Mouse (Mus musculus) small intestine, adult 2 months (tissue): ENCODE results near the gene Chst10. TPM values are rescaled to one million over a fixed set of nuclear protein-coding genes. Genes with fewer than 3 reads are reported as not detected.

Source experiments
- H3K27ac ChIP-seq: fragments of 200-500 bp; 2 replicates; pipeline ENCODE4 v1.5.1; 2012; ENCODE audit warnings: low read depth, low read length, control low read depth, inconsistent platforms; ENCODE audit not compliant: insufficient read depth
- H3K27me3 ChIP-seq: fragments of 200-500 bp; 2 replicates; pipeline ENCODE4 v1.6.1; 2012; ENCODE audit warnings: mild to moderate bottlenecking, moderate library complexity, low read length, inconsistent platforms; ENCODE audit not compliant: control insufficient read depth, insufficient read depth
- H3K36me3 ChIP-seq: fragments of 200-500 bp; 2 replicates; pipeline ENCODE4 v1.6.1; 2012; ENCODE audit warnings: mild to moderate bottlenecking, low read length, control low read depth, inconsistent platforms; ENCODE audit not compliant: control insufficient read depth, insufficient read depth
- H3K4me1 ChIP-seq: fragments of 200-500 bp; 2 replicates; pipeline ENCODE4 v1.6.1; 2012; ENCODE audit warnings: low read length, inconsistent platforms, mixed read lengths; ENCODE audit not compliant: control insufficient read depth, insufficient read depth, insufficient read length
- H3K4me3 ChIP-seq: fragments of 200-500 bp; 2 replicates; pipeline ENCODE4 v1.5.1; 2012; ENCODE audit warnings: low read depth, mild to moderate bottlenecking, control low read depth, inconsistent platforms, low read length, moderate library complexity
- CTCF ChIP-seq: fragments of 200-500 bp; IDR thresholded peaks from 2 replicates; pipeline ENCODE4 v1.5.1; 2012; ENCODE audit warnings: low read depth, mild to moderate bottlenecking, control low read depth, inconsistent platforms, low read length, moderate library complexity, mixed read lengths; ENCODE audit not compliant: insufficient replicate concordance, insufficient read length; ENCODE audit errors: extremely low read depth
- POLR2A ChIP-seq: fragments of 200-500 bp; IDR thresholded peaks from 2 replicates; pipeline ENCODE4 v1.6.1; 2012; ENCODE audit warnings: low read depth, mild to moderate bottlenecking, control low read depth, inconsistent platforms, low read length, moderate library complexity
- WGBS: fragments of 180-500 bp; shearing (Covaris S2); methylation state at CpG from one replicate; pipeline ENCODE4 v1.1.7; 2018; 5-methylcytosine and 5-hydroxymethylcytosine counted together
- polyA plus RNA-seq: library from polyadenylated mRNA; depleted of rRNA; stranded (reverse); fragments of >200 nt; gene quantifications from 2 replicates; pipeline ENCODE4 v1.2.3, GENCODE M21; 2012

Gene Chst10
- polyA plus RNA-seq, 1 experiment = 1.2 TPM

DNA sequence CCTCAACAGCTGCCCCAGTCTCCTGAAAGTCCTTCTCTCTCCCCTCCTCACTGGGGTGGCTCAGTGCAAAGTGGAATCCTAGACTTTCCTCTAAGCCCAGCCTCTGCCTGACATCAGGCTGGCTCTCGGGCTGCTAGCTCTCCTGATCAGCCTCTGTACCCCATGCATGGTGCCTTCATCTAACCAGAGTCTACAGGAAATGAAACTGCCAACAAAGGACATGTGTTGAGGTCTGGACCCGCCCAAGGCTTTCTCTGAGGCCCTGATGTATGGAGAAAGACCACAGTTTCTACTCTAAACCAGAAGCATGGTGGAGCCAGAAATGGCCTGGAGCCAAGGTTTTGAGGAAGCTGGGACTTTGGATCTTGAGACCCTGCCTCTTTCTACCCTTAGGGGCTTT lies 12.0 kb downstream of the Chst10 start:
- Histone ChIP-seq H3K4me3 (no peak overlapping the region), H3K4me1 (no peaks in the 10 kb centered on the region), H3K36me3 (no peaks in the 10 kb centered on the region), H3K27ac (no peak overlapping the region), H3K27me3 (no peaks in the 10 kb centered on the region)
- TF ChIP-seq POLR2A (no peak), CTCF (no peak)
- 44% methylated on average over 2 of the region's 2 CpGs for WGBS

DNA sequence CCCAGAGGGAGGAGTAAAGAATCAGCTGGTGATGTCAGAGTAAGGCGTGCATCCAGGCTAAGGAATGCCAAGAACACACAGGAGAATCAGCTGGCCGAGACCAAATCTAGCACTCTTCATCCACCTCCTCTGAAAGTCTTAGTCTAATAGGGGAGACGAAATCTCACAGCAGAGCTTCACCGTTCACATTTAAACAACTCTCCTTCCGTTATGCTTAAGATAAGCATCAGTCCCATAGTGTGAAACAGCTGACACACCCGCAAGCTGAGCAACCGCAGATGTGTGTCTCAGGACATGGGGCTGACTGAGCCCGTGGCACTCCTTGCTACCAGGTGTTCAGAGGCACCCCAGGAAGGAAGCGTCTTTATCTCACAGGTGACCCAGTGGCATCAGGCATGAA lies 14.2 kb downstream of the Chst10 start:
- Histone ChIP-seq H3K27ac (no peak overlapping the region), H3K4me3 (no peak overlapping the region), H3K27me3 (no peaks in the 10 kb centered on the region), H3K4me1 (no peaks in the 10 kb centered on the region), H3K36me3 (no peaks in the 10 kb centered on the region)
- WGBS = 41% methylated on average over 9 of the region's 9 CpGs
- TF ChIP-seq CTCF (no peak), POLR2A (no peak)

DNA sequence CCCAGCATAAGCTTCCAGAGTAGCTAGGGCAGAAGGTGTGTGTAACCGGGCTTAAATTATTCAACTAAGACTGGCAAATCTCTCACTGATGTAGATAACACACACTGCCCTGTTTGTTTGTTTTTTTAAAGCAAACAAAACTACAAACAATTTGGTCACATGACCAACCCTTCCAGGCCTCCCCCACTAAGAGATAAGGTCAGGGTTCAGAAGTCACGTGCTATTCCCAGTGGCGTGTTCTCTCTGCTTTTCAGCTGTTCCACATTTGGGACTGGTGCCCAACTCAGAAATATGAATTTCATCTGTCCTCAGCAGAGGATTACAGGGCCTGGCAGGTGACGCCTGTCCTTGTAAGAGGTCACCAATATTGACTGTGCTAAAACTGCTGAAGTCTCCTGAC lies 15.2 kb downstream of the Chst10 start:
- Histone ChIP-seq H3K4me1 (no peaks in the 10 kb centered on the region), H3K27ac (no peak overlapping the region), H3K4me3 (no peak overlapping the region), H3K27me3 (no peaks in the 10 kb centered on the region), H3K36me3 (no peaks in the 10 kb centered on the region)
- TF ChIP-seq CTCF (no peak), POLR2A (no peak)
- 60% methylated on average over 4 of the region's 4 CpGs for WGBS

DNA sequence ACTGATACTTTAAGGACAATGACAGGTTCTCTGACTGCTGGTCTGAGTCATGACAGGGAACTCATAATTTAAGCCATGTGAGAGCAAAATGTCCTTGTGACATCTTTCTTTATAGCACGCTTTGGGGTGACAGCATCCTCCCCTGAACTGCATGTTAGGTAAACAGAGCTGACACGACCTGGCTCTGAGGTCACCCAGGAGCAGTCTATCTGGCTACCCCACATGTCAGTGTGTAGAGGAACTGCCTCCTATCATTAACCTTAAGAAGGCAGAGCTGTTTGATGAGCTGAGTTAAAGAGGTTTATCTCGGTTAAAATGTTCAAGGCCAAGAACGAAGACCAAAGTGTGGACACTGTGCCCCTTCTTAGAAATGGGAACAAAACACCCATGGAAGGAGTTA lies 16.6 kb downstream of the Chst10 start:
- no peaks in the 10 kb centered on the region for H3K36me3 ChIP-seq
- TF ChIP-seq POLR2A (no peak), CTCF (no peak)
- H3K27ac ChIP-seq = no peak overlapping the region

DNA sequence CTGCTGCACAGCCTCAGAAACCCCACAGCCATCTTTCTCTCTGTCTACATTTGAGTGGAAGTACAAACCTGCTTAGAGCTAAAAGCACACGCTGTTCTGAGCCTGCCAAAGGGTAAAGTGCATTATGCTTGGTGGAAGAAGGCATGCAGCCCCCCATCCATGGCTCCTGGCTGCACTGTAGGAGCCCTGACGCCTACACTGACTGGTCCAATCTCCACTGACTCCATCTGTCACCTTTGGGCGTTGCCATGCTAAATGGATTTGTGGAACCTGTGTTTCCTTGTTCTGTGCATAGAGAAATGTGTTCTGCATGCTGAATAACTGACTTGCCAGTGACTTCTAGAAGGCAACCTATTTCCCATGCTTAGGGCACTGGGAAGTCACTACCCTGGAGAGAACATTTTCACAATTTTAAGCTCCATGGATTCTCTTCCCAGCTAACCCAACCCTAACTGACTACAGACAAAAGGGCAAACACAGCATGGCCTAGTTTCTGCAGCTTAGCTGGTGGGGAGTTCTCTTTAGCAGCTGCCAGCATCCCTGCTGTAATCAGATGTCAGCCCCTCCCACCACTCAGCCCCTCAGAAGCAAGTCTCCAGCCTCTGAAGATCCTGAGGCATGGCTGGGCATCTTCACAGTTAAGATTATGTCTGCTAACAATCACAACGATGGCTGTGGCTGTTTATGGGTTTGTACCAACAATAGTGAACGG lies 21.1 kb downstream of the Chst10 start:
- Histone ChIP-seq H3K4me3 (no peak overlapping the region), H3K36me3 (no peaks in the 10 kb centered on the region), H3K27me3 (no peaks in the 10 kb centered on the region), H3K27ac (no peak overlapping the region), H3K4me1 (no peaks in the 10 kb centered on the region)
- TF ChIP-seq POLR2A (no peak), CTCF (no peak)
- 59% methylated on average over 5 of the region's 5 CpGs for WGBS

More for the DNA sequence above, 16.6 kb downstream of the Chst10 start:
- Histone ChIP-seq H3K4me3 (no peak overlapping the region), H3K4me1 (no peaks in the 10 kb centered on the region), H3K27me3 (no peaks in the 10 kb centered on the region)
- 59% methylated on average over 4 of the region's 4 CpGs for WGBS

DNA sequence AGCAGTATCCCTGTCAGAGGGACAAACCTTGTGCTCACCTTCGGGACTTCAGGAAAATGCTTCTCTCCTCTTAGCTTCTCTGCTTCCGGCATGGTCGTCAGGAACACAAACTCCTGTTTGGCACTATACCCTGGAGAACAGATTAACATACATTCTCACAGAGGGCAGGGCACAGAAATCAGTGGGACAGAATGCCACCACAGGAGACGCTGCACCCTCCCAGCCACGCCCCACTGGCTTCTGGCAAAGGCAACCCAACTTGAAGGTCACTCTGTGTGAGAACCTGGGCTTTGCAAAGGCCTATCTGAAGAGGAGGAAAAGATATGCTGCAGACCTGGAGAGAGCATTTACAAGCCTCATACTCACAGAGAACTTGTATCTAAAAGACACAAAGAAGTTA lies 24.1 kb downstream of the Chst10 start:
- H3K27ac ChIP-seq = no peak overlapping the region
- no peaks in the 10 kb centered on the region for H3K36me3 ChIP-seq
- no peaks in the 10 kb centered on the region for H3K27me3 ChIP-seq
- no peak overlapping the region for H3K4me3 ChIP-seq
- TF ChIP-seq POLR2A (no peak), CTCF (no peak)
- no peaks in the 10 kb centered on the region for H3K4me1 ChIP-seq
- 60% methylated on average over 5 of the region's 5 CpGs for WGBS

DNA sequence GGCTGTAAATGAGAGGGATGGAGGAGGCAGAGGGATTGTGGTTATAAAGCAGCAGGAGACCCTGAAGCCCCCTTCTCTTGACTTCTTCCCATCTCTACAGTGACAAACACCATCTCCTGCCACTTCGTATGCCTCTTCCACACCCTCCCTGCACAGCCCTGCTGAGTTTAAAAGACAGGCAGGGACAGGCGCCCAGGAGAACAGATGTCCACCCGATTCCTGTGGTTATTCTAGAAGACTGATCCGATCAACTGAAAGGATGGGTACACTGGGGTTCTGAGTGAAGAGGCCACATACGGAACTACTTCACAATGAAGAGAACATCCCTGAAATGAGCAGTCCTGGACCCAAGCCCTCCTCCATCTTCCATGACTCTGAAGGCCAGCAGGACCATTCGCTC lies 26.1 kb downstream of the Chst10 start:
- Histone ChIP-seq H3K27ac (no peak overlapping the region), H3K4me3 (no peak overlapping the region), H3K4me1 (no peaks in the 10 kb centered on the region), H3K36me3 (no peaks in the 10 kb centered on the region), H3K27me3 (no peaks in the 10 kb centered on the region)
- TF ChIP-seq POLR2A = no peak
- no peak for TF ChIP-seq CTCF
- WGBS = 89% methylated on average over 6 of the region's 6 CpGs
